Mouse (Mus musculus) thymus, postnatal 25 days (tissue): ENCODE measurements around the gene Prss45.

Source experiments
- DNase-seq: peaks from one replicate; pipeline ENCODE4 v3.0.0; 2022

The Prss45 gene

DNA sequence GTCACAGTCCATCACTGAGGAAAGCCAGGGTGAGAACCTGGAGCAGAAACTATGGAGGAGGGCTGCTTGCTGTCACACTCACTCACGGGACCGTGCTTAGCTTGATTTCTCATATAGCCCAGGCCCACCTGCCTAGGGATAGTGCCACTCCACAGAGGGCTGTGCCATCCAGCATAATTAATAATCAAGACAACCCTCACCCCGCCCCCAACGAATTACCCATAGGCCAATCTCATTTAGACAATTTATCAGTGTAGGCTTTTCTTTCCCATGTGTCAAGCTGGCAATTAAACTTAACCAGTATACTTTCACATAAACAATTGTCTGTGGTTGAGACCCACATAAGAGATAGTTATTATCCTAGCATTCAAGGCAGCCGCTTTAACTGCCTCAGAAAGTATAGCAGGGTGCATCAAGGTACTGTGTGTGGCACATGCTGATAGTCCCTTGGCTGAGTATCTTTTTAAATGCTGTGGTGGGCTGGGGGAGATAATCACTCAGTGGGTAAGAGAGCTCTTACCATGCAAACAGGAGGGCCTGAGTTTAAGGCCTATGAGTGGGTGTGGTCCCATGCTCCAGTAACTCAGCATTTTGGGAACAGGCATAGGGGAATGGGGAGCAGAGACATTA, 24.7 kb downstream of the Prss45 start:
- no peak for DNase-seq

DNA sequence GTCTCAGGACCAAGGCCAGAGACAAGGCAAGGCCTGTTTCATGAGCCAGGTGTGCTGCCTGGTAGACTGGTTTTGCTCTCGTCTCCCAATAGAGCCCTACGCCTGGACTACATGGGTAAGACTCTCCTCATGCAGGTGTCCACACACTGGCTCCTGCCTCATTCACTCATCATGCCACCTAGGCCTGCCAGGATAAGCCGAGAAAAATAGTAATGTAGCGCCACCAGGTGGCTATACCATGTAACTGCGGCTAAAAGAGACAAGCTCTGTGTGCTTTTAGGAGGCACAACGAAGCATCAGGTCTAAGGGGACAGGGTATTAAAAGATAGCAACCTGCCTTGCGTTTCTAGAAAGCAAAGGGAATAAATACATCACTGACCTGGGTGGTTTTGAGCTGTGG, 36.6 kb downstream of the Prss45 start:
- peak; percentile 70 for DNase-seq

DNA sequence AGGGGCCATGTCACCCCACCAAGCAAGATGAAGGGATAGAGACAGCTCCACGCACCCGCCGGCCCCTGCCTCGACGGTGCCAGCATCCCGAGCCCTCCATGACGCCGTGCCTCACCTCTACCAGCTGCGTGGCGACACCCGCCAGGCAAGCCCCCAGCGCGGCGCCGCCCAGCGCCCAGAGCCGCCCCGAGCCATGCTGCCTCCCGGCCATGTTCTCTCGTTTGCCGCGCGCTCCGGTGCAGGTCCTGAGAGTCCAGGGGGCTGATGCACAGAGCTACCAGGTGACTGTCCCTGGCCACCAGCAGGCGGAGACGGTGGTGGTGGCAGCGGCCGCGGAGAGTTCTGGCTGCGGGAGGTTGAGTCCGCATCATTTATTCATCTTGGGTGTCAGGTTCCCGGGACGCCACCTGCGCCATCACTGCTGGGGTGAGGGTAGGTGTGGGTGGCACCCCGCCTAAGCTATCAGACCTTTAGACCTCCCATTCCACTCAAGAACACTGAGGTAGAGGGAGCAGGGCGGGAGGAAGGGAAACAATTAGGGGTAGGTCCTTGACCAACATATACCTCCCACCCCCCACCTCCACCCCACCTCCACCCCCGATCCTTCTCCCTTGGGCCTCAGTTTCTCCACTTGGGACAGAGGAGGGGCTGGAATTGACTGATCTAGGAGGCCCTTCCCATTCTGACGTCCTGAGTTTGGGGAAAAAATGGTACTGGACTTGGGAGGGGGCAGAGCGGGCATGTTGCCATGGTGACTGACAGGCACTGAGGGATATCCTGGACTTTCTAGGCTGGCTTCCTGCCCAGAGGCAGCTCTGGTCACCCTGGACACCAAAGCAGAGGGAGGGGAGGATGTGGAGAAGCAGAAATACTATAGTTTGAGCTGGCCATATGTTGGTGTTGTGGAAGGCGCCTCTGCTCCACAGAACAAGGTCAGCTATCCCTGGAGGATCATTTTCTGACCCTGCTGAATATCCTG, 39.6 kb downstream of the Prss45 start:
- peak; percentile 59 for DNase-seq

DNA sequence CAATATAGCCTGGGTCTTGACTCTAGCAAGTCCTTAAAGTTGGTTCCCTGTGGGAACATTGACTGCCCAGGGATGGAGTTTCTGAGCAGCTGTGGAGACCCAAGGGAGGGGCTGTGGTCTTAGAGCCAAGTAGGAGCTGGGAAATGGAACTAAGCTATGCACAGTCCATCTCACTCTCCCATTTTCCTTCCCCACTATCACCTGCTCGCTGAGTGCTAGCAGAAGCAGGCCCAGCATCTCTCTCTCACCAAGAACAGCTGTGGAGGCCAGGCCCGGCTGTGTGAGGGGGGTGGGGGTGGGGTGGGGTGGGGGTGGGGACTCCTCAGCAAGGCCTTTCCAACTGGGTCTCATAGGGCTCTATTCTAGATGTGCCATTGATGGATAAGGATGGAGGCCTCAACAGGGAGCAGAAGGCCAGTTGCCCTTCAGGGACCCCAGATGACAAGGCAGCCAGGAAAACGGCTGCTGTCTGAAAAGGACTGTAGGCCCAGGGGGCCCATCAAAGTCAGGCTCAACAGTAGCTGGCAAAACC, 40.3 kb downstream of the Prss45 start:
- no peak for DNase-seq

DNA sequence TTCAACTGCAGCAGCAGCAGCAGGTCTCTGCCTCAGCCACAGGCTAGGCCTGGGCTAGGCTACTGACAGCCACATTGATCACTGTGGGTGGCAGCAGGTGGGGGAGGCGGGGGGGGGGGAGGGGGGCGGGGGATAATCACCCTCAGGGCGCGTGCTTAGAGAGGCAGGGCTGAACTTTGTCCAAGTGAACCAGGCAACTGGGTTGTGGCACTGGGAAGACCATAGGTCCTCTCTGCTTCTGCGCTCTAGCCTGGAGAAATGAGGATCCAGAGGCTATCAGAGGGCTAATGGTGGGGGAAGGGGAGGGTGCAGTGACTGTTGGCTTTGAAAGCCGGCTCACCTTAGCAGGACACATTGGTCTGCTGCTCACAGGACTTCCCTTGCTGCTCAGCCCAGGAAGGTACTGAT, 40.9 kb downstream of the Prss45 start:
- no peak for DNase-seq

DNA sequence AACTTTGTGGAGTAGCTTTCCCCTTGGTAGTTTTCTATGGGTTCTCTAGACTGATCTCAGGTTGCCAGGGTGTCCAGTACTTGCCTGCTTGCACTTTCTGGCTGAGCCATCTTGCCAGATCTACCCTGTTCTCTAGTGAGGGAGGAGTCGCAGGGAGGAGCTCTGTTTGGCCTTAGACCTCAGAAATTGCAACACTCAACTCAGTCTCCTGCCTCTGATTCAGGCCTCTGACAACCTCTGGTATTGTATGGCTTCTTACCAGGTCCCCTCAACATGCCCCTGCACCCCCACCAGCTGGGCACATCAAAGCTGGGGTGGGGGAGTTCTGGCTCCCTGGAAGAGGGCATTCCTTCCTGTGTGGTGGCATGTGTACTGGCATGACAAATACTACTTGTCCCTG, 43.0 kb downstream of the Prss45 start:
- no peak for DNase-seq

DNA sequence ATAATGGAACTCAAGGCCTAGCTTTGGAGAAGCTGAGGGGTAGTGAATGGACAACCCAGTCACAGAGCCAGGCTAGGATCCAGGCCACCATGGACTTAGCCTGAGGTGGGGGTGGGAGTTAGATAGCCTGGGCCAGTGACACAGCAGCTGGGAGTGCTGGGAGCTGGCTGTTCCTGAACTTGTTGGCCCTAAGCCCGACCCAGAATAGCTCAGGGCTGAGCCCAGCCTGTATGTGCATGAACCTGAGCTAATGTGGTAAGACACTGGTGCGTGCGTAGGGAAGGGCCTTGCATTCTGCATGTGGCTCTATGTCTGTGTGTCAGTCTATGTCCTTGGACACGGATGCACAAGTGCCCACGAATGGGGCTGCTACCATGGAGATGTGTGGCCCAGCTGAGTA, 43.5 kb downstream of the Prss45 start:
- no peak for DNase-seq

DNA sequence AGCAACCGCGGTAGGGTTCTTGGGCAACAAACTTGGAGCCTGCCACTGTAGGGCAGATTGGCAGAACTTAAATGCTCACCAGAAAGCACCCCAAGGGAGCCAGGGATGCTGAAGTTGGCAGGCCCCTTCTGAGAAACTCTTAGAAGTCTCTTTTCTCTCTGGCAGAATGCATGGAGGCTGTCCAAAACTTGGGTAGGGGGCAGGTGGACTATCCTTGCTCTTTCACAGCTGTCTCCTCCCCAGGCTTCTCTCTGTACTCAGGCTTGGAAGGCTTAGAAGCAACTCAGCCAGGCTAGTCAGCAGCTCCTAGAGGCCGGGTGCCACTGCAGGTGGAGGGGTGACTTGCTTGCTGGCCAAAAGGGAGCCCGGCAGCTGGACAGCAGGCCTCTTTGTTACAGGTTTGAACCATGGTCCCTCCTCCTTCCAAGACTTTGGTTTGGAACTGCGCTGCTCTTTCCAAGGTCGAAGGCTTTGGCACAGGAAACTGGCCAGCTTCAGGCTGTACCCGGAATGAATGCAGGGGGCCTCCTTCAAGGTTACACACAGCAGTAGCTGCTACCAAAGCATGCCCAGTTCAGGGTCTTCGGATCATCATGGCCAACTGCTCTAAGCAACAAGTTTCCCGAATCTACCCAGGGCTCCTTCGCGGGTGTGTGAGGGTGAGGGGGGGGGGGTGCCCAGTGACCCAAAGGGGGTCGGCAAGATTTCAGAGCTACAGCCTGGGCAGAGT, 45.0 kb downstream of the Prss45 start, which contains the start of gene Als2cl:
TSS of gene Als2cl (plus strand) at position 680 of the 730 bp plus-strand sequence.
- peak; percentile 28 for DNase-seq

DNA sequence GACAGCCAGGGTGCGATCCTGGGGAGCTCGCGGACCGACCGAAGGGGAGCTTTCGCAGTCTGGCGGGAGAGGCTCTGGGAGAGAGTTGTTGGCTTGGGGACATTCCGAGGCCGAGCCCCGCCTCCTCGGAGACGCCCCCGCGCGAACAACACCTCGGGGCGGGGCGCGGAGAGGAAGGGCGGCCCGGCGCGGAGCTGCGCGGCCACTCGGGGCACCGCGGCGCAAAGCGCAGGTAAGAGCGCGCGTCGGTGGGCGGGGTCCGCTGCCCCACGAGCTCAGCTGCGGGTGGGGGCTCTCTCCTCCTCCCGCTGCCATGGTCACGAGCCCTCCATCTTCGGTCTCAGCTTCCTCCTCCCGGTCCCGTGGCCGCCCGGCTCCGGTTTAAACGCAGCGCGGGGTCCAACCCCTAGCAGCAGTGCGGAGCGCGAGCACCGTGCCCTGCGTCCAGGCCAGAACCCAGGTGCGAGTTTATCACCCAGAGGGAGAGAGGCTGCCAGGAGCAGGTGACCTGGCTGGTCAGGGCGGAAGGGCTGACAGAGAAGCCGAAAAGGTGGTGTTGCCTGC, 45.7 kb downstream of the Prss45 start, which contains the start of gene Tmie:
TSS of gene Tmie (minus strand) at position 116 of the 564 bp plus-strand sequence.
- peak; percentile 83 for DNase-seq

DNA sequence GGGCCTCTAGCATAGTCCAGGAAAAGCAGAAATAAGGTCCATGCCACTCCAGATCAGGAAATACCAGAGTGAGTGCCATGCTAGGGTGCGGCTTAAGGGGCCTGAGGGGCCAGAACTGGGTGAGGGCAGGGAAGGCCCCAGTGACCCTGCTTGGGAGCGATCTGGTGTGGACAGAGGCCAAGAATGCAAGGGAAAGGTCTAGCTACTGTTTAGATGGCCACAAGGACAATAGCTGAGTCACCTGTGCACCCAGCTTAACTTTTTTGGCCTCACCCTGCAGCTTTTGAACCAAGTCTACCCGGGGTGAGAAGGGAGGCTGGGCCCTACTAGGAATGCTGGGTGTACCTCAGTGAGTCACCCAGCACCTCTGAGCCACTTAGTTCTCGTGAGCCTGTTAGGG, 46.4 kb downstream of the Prss45 start:
- DNase-seq: no peak

DNA sequence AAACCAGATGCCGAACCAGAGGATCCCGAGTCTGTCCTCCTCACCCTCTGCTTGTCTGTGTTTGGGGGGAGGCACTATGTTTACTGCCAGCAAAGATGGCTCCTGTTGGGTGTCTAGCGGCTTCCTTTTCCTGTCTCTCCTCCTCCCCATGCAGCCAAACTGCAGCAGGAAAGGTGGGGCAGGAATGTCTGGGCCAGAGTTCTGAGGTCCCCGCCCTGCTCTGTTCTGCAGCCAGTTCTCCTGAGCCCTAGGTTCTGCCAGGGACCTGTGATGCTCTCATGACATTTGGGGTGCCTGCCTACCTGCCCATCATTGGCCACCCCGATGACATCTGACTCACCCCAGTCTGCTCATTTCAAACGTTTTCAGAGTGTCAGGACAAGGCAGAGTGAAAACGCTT, 47.6 kb downstream of the Prss45 start:
- no peak for DNase-seq

DNA sequence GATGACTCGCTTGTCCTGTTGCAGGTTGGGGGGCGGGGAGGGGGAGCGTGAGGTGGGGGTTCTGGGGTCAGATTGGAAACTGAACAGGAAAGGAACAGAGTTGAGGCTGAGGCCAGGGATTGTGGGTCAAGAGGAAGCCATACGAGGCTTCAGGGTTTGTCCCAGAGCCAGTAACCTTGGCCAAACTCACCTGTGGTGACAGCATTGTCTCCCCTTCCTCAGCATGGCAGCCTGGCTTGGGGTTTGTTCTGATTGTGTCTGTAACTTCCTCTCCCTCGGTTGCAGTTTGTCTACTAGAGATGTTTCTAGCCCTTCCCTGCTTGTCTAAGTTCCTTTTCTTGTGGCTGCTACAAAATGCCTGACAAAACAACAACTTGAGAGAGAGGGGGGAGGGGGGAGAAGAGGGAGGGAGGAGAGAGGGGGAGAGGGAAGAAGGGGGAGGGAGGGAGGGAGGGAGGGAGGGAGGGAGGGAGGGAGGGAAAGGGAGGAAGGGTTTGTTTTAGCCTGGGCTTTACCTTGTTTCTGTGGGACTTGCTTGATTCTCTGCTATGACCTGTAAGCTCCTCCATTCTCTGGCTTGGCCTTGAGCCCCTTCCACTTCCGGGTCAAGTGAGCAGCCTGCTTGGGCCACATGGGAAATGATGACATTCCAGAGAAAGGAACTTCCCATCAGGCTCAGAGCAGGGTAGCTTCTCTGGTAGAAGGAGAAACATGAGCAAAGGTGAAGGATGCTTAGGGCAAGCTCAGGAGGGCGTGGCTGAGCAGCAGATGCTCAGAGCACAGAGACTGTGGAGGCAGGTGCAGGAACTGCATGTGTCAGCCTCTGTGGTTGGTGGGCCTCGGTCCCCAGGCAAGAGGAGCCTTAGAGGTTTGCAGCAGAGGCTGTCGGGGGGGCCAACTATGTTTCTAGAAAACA, 53.3 kb downstream of the Prss45 start:
- peak; percentile 78 for DNase-seq

DNA sequence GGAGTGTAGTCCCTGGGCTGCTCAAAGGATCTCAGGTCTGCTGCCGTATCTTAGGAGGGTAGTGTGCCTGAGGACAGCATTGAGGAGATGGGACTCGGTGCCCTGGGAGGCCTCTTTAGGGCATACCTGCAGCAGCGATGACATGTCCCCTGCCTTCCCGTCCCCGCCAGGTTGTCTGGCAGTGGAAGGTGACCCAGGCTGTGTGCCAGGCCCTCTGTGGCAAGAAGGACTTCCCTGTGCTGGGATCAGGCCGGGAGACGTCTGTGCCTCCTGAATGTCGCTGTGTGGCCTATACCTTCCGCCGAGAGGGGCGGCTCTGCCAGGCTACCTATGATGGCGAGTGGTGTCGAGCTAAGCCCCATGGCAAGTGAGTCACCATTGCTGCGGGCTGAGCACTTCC, 54.5 kb downstream of the Prss45 start:
- no peak for DNase-seq

DNA sequence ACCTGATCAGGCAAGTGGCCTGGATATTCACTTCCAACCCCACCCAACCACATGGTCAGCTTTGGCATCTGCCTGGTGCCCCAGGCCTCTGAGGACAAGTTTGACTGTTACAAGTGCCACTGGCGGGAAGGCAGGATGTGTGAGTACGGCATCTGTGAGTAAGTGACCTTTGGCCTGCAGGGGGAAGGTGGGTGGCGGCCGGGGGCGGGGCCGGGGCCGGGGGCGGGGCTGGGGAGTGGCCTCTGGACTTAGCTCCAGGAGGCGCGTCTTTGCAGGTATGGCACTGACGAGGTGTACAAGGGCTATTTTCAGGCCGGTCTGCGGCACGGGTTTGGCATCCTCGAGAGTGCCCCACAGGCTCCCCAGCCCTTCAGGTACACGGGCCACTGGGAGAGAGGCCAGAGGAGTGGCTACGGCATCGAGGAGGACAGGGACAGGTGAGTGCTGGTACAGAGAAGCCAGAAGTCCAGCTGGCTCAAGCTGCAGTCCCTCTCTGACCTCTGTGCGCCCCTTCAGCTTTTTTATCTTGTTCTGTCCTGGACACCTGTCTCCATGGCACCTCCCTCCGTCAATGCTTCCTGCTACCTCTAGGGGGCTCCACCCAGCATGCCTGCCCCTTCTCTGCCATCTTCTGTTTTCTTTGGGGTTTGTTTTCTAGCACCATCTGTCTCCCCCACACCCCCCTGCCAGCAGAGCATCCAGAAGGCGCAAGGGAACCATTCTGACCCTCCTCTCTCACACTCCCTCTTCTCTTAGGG, 55.8 kb downstream of the Prss45 start:
- peak; percentile 28 for DNase-seq
